Mouse (Mus musculus) neutrophil, adult 59 days (primary cell): ENCODE measurements around the gene Gm49345. TPM values are rescaled to one million over a fixed set of nuclear protein-coding genes. Genes with fewer than 3 reads are reported as not detected.

Experiments
- total RNA-seq, 2 experiments: library from RNA; stranded (reverse); gene quantifications; 1 replicate in 1 of 2; 2 replicates in 1 of 2; pipeline ENCODE4 v1.2.4; 2023

Gm49345 gene
- total RNA-seq: 1 to 10 TPM in 1 of 2 experiments, under 1 TPM in 1; 0.78 to 1.7 TPM

DNA sequence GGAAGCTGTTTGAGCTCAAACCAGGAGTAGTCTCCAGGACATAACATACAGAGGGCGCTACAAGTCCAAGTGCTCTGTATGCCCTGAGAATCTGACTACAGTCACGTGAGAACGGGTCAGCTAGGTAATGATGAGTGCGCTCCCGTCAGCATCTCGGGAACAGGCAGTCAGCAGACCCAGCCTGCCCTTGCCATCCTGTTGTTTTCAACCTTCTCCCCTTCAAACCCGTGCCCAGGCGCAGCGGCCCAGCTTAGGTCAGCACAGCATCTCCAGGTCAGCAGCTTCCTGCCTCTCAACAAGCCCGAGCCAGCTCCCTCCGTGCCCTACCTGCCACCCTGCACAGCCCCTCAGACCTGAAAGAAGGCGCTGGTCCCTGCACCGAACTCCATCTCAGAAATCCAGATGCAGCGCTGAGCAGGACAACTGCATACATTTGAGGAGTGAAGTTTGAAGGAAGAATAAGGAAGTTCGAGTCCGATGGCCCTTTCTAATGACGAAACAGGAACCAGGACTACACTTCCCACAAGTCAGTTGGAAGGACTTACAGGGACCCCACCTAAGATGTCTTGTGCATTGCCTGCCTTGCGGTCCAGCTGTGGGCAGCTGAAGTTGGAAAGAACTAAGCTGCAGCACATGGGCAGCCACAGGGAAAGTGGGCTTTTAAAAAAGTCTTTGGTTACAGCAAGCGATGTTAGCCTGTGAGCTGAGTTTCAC lies at the start of gene Gm49345, which contains the start of gene Zfp729a:
Gene Gm49345 (minus strand): TSS at position 476 of the 714 bp plus-strand sequence.
Gene Zfp729a (minus strand): TSS at position 498 of the 714 bp plus-strand sequence.

DNA sequence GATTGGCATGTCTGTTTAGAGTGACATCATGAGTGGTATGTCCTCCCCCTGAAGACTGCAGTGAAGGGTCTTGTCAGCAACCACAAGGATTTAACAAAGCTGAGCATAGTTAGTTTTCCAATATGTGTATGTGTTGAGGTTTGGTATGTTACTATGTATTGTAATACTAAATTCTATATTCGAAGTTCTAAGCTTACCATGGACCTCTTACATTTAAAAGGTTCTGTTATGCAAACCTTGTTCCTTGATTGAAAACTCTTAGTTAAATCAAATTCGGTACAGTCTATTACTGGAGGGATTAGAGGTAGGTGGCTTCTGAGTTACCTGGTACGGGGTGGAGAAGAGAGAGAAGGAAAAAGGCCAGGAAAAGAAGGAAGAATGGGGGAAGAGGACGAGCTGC lies 49.4 kb upstream of the Gm49345 start, which contains the start of gene Zfp738:
Gene Zfp738 (minus strand): TSS at position 101 of the 400 bp plus-strand sequence.

DNA sequence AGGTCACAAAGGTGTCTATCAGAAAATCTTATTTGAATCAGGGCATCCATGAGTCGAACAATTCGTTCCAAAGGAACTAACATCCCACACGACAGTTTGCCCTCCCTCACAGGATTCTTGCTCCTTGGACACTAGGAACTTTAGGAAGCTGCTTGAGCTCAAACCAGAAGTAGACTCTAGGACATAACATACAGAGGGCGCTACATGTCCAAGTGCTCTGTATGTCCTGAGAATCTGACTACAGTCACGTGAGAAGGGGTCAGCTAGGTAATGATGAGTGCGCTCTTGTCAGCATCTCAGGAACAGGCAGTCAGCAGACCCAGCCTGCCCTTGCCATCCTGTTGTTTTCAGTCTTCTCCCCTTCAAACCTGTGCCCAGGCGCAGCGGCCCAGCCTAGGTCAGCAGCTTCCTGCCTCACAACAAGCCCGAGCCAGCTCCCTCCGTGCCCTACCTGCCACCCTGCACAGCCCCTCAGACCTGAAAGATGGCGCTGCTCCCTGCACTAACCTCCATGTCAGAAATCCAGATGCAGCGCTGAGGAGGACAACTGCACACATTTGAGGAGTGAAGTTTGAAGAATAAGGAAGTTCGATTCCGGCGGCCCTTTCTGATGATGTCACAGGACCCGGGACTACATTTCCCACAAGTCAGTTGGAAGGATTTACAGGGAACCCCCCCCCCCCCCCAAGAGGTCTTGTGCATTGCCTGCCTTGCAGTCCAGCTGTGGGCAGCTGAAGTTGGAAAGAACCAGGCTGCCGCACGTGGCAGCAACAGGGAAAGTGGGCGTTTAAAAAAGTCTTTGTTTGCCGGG lies 28.3 kb downstream of the Gm49345 start, which contains the start of gene Zfp729b:
Gene Zfp729b (minus strand): TSS at position 642 of the 811 bp plus-strand sequence.

DNA sequence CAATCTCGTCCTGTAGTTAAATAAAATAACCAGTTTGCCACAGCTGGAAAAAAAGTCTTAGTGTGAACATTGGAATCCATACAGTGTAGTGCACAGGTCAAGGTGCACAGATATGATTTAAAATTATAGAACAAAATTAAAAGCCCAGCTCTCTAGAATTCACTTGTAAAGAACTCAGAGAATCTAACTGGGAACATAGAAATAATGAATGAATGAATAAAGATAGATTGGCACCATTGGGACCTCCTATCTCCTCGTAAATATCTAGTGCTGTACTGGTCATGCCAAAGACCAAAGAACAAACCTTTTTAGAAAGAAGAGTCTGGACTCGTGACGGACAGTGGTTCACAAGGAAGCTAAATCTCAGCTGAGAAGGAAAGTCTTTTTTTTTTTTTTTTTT lies 83.8 kb downstream of the Gm49345 start, which contains the start of gene Zfp748:
Gene Zfp748 (minus strand): TSS at position 101 of the 400 bp plus-strand sequence.

Other genes starting within 250 kb of the Gm49345 start
- gene Zfp429, start 237.9 kb downstream of the Gm49345 start, total RNA-seq: 1 to 10 TPM; 2.4 to 5.7 TPM
- 1 to 10 TPM in 1 of 2 experiments, under 1 TPM in 1; 0.22 to 1.1 TPM for gene Zfp459, start 216.4 kb downstream of the Gm49345 start, total RNA-seq
- gene Zfp874a, start 186.1 kb downstream of the Gm49345 start, total RNA-seq: 1 to 10 TPM; 3.2 to 4.1 TPM
- 1 to 10 TPM; 5.7 to 6.2 TPM for gene Zfp874b, start 153.5 kb downstream of the Gm49345 start, total RNA-seq
- gene Zfp58, start 137.2 kb downstream of the Gm49345 start, total RNA-seq: 1 to 10 TPM; 4.1 to 5.2 TPM
- not detected for gene Gm26965, start 111.6 kb downstream of the Gm49345 start, total RNA-seq
- gene Zfp87, start 111.6 kb downstream of the Gm49345 start, total RNA-seq: 10 to 100 TPM; 12.9 to 15.0 TPM
- 1 to 10 TPM; 4.2 to 5.4 TPM for gene Zfp748, start 83.9 kb downstream of the Gm49345 start, total RNA-seq
- 10 to 100 TPM in 1 of 2 experiments, 1 to 10 TPM in 1; 8.9 to 10.7 TPM for gene Zfp729b, start 28.1 kb downstream of the Gm49345 start, total RNA-seq
- gene Zfp729a, start within 50 bp of the Gm49345 start, total RNA-seq: 10 to 100 TPM in 1 of 2 experiments, 1 to 10 TPM in 1; 10.0 TPM
- gene Zfp738, start 49.3 kb upstream of the Gm49345 start, total RNA-seq: 1 to 10 TPM; 6.0 to 8.1 TPM
- 1 to 10 TPM; 6.4 to 8.1 TPM for gene Zfp65, start 91.4 kb upstream of the Gm49345 start, total RNA-seq
- 1 to 10 TPM; 1.7 to 1.8 TPM for gene Zfp85, start 117.5 kb upstream of the Gm49345 start, total RNA-seq
- under 1 TPM; 0.44 to 0.47 TPM for gene Zfp493, start 141.9 kb upstream of the Gm49345 start, total RNA-seq
- gene Zfp273, start 176.0 kb upstream of the Gm49345 start, total RNA-seq: 1 to 10 TPM in 1 of 2 experiments, under 1 TPM in 1; 0.71 to 1.2 TPM
- gene Gm10037, start 193.3 kb upstream of the Gm49345 start, total RNA-seq: not detected
- gene BC048507, start 225.6 kb upstream of the Gm49345 start, total RNA-seq: not detected